Mouse (Mus musculus): Measurements from ENCODE around the gene Adgrb2. TPM values are rescaled to one million over a fixed set of nuclear protein-coding genes. Genes with fewer than 3 reads are reported as not detected.

The Adgrb2 gene
- polyA plus RNA-seq (2017; shearing (Covaris generic)) = 1 to 10 TPM in 1 of 3 experiments, under 1 TPM in 1, not detected in 1; 0.58 to 1.2 TPM

DNA sequence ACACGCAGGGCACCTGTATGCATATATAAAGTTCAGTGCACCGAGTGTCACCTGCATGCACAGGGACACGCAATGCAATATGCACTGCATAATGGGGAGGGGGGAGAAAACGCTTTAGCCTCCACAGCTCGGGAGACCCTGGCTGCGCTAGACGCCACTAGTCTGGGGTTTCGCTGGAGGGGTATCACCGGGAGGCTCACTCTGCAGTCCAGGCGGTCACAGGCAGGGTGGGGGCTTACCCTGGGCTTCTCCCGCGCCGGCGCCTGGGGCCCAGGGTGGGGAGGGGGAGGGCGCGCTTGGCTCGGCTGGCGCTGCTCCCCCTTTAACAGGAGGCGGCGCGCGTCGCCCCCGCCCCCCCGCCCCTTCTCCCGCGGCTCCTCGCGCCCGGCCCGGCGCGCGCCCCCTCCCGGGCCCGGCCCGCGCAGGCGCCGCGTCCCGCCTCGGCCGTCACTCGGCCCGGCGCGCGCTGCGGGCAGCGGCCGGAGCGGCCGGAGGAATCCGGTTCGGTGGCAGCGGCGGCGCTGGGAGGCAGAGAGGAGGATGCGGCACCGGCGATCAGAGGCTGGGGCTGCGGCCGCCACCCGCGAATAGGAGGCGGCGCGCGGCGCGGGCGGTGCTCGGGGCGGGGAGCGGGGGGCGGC is at the start of gene Adgrb2:
Adgrb2 (plus strand) TSS at position 450 of the 641 bp plus-strand sequence.
- ATAC-seq = no peak

DNA sequence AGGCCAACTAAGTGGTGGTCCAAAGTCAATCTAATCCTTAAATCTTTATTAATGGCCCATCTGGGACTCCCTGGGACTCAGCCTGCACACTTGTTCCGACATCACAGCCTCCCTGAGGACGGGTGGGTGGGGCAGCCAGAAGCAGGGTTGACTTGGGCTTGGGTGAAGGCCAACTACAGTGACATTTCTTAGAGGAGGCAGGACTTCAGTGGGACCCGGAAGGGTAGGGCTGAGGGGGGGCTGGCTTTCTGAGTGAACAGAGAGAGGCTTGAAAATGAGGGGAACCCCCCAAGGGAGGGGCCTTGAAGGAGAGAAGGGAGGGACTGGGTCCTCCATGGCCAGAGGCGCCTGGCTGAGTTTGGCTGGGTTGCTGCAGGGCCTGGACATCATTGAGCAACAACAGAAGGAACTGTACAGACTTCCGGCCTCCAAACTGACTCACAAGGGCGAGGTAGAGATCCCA is 33.3 kb upstream of the Adgrb2 start:
- ATAC-seq = no peak

DNA sequence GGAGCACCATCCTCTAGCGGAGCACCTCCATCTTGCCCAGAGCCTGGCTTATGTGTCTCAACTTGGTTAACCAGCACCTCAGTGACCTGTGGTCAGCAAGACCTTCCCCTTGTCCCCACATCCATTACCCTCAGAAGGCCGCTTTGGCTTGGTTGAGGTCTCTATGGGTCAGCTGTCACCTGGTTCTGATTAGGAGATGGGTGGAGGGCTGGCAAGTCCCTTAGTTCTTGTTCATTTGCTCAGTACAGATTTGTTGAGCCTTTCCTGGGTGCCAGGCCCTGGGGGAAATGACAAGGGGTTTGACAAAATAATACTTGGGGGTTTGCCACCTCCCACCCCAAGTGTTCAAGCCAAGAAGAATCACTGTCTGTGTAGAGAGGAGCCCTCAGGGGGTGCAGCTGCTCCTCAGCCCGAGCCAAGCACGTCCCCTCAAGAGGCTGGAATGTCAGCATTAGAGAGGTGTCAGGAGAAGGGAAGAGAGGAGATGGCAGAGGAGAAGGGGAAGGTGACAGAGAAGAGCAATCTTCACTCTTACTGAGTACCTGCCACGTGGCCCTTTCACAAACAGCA is 32.3 kb upstream of the Adgrb2 start:
- ATAC-seq = no peak

DNA sequence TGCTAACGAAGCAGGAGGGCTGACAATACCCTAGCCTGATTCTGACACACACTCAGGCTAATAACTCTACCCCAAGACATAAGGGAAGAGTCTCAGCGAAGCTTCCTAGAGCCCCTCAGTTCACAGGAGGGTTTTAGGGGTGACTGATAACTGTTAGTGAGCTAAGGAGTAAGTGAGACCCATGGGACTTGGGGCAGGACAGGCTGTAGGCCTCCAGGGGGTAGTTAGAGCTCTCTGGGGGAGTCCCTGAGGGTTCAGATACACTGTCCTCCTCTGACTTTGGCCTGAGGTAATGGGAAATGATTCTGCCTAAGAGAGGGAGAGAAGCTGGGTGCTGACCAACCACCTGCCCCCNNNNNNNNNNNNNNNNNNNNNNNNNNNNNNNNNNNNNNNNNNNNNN is 30.1 kb upstream of the Adgrb2 start:
- no peak for ATAC-seq

DNA sequence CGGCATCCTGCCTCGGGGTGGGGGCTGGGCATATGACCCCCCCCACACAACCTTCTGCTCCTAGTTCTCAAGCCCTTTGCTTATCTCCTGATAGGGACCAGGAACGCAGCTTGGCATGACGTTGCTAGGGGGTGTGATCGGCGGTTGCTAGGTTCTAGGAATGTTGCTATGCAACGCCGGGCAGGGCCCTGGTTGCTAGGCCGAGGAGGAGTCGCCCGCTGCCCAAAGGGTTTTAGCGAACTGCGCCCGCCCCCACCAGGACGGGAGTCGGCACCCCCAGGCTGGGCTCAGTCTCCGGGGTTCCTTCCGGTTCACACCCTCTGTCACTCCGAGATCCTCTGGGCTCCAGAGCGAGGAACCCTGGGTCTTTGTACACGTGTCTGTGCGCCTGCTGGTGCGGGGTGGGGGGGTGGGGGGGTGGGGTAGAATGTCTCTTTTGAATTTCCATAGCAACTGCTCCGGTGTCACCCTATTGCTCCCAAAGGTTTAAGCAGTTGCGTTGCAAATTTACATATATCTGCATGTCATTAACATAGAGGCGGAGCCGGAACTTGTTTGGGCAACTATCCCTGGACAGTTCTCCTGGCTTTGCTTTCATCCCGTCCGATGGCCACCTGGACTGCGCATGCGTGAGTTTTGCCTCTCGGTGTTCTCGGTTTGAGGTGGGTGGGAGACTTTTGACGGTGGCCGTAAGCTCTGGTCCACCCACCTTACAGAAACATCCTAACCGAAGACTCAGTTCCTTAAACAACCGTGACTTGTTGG is 24.3 kb upstream of the Adgrb2 start:
- peak; percentile 72 for ATAC-seq

DNA sequence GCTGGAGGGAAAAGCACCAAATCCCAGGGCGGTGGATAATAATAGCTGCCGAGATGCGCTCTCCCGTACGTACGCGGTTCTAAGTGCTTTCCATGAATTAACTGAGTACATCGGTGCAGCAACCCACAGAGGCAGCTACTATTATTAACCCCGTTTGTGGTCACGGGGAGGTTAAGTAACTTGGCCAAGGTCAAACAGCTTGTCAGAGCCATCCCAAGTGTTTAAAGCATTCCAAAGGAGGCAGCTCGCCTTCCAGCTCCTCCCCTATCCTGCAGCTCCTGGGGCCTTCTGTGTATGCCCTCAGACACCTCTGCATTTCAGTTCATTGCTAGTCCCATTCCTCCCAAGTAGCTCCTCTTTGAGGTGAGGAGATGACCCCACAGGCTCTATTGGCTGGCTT is 19.4 kb upstream of the Adgrb2 start:
- no peak for ATAC-seq

DNA sequence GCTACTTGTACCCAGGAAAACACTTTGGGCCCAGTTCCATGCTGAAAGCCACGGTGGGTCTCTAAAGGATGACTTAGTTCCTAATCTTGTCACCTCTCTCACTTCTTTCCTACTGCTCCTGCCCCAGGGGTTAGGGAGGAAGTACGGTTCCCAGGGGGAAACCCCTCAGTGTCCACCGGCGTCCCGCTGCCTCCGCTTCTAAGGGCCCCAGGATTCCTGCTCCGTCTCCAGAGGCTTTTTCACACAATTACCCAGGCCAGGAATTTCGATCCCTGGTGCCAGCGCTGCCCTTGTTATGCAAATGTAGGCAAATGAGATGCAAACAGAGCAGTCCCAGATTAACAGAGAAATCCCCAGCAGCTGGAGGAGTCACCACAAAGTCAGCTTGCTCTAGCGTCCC is 18.5 kb upstream of the Adgrb2 start:
- ATAC-seq = no peak

DNA sequence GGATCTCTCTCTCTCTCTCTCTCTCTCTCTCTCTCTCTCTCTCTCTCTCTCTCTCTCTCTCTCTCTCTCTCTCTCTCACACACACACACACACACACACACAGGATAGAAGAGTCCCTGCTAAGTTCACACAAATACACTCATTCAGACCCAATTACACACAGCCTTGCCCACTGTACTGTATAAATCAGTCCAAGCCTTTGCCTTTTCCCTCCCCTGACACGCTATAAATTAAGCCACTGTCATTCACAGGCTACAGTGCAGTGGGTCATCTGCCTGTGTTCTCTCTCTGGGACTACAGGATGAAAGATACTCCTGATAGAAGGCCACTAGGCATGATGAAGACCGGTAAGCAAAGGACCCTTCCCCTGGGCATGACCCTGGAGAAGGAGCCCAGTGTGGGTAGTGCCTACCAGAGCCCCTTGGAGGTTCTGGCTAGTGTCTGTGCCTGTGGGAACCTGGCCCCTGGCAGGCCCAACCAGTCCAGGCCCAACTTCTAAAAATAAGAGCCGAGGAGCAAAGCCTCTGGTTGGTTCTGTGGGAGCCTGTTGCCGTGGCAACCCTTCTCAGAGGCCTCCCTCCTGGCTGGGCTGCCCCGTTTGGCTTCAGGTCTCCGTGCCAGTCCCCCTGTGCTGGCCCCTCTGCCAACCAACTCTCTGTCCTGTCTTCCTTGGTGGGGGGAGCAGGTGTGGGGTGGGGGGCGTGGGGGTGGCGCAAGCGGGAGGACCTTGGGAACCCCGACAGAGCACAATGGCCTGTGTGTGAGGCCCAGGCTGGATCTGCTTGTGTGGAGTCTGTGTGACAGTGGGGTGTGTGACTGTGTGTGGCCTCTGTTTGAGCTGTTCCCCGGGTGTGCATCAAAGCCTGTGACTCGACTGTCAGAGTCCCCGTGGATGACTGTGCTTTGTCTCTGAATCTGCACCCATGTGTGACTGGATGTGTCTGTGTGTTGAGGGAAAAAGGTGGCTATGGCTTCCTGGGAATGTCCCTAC is 17.4 kb upstream of the Adgrb2 start:
- ATAC-seq = no peak

DNA sequence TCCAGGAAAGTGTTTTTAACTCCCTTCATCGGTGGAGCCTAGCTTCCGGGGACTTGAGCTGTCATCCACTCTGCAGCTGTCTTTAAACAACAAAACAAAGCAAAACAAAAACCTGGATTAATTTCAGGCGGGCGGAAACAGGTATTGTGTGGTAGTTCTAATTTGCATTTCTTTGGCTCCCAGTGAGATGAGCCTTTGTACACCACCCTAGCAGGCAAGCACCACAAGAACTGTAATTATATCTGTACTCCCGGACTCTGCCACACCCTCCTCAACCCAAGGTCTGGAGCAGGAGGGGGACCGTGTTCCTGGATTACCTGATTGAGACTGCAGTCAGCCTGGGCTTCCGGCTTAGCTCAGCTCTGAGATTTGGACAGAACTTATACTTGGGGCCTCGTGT is 14.5 kb upstream of the Adgrb2 start:
- no peak for ATAC-seq

DNA sequence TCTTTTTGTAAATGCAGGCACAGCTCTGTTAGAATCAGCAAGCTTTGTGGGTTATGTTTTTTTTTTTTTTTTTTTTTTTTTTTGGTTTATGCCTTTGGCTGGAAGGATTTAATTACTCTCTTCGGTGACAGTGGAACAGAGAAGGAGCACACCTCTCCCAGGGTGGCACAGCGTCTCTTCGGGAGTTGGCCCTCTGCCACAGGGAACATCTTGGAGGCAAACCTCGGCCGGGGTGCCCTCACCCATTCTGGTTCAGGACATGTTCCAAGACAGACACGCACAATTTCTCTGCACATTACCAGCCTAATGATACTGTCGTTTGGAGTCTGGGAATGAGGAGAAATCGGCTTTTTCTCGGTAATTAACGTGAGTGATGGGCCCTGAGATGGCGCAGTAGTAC is 13.8 kb upstream of the Adgrb2 start:
- no peak for ATAC-seq

DNA sequence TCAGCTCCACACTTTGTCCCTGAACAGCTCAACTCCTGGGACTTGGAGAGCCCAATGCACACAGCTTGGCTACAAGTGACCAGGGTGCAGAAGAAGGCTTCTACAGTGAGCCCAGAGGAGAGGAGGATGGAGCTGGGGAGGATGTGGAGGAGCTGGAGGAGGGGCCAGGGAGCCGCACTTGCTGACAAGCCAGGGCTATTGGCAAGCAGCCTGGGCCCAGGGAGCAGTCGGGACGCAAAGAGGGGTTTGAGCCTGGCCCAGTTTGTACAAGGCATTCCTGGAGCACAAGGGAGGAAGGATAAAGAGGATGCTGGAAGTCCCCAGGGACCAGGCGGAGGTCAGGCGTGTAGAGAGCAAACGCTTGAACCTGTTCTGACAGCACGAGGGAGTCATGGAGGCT is 12.7 kb upstream of the Adgrb2 start:
- no peak for ATAC-seq

DNA sequence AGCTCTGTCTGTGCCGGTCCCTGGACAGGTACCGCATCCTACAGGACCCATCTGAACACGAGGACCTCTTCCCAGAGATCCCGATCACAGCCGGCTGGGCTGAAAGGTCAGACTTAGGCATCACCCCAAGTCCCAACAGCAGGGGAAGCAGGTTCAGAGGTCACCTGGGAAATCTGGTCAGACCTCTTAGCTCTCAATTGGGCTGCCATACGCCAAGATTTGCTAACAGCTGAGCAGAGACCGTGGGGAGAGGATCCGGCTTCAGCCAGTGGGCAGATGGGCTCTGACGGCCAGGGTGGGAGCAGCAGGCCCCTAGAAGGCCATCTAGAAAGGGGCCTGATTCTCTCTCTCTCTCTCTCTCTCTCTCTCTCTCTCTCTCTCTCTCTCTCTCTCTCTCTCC is 10.4 kb upstream of the Adgrb2 start:
- ATAC-seq = no peak

DNA sequence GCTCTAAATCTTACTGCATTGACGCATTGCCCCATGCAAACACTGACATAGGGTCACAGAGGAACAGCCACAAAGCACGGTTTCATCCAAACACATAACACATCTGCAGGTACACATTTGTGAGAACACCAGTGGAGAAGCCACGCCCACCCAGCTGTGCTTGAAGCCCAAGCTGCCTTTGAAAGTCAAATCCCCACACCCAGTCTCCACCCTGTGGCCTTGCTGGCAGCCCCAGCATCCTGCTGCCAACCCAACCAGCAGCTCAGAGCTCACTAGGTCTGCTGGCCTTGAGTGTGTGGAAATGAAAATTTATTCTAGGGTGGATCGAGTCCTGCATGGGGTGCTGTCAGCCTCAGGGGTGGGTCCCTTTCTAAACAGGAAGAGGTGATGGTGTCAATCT is 7.4 kb upstream of the Adgrb2 start:
- ATAC-seq = no peak

DNA sequence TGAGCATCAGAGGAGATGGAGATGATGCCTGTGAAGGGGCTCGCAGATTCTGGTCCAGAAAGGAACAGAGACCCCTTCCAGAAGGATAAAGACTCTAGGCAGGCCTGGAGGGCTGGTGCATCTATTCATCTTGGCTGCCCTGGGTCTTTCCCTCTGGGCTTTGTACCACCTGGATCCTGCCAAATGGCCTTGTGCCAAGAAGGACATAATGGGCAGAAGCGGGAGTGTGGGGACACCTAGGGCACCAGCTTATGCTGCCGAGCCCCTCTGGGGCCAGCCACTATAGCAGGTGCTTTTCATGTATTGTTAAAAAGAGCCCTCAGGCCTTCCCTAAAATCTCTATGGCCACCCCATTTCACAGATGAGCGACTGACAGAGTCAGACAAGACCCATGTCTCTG is 6.4 kb upstream of the Adgrb2 start:
- ATAC-seq = no peak

DNA sequence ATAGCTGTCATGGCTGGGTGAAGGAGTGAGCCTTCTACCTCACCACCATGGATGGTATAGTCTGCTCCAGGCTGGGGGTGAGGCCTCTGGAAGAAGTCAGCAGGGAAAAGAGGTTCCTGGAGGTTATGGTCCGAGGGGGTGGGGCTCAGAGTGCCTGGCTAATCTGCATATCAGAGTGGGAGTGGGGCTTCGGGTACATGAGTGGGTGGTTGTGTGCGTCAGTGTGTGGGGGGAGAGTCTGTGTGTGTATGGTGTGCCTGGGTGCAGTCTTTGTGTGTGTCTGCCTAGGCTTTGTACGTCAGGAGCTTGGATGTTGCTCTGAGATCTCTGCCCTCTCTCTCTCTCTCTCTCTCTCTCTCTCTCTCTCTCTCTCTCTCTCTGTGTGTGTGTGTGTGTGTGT is 5.7 kb upstream of the Adgrb2 start:
- no peak for ATAC-seq

DNA sequence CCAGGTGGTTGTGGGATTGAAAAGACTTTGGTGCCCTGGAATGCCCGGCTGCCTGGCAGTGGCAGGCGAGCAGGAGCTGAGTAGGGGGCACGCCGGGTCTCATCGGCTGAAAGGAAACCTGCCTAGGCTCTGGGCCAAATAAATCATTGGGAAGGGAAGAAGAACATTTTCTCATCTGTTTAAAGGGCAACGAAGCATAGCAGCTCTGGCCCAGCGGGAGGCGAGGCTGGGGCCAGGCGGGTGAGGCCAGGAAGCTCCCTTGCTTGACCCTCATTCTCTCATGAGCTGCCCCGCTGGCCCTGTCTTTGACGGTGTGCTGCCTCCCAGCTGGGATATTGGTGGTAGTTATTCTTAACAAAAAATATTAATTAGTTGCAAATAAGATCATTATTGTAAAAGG is 3.0 kb upstream of the Adgrb2 start:
- ATAC-seq = no peak

DNA sequence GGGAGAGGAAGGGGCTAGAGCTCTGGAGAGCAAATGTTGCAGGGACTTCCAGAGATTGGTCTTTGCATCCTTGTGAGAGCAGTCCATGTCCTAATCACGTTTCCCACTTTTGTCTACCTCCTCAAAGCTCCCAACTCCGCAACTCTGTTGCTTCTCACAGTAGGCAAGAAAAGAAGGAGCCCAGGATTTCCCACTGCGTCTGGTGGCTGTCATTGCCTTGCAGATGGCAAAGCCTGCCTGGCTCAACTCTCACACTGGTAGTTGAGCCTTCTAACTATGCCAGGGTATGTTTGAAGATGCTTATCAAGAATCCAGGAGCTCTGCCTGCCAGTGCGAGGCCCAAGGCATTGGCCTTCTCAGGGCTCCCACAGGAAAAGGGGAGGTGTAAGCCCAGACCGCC is 1.6 kb upstream of the Adgrb2 start:
- no peak for ATAC-seq

DNA sequence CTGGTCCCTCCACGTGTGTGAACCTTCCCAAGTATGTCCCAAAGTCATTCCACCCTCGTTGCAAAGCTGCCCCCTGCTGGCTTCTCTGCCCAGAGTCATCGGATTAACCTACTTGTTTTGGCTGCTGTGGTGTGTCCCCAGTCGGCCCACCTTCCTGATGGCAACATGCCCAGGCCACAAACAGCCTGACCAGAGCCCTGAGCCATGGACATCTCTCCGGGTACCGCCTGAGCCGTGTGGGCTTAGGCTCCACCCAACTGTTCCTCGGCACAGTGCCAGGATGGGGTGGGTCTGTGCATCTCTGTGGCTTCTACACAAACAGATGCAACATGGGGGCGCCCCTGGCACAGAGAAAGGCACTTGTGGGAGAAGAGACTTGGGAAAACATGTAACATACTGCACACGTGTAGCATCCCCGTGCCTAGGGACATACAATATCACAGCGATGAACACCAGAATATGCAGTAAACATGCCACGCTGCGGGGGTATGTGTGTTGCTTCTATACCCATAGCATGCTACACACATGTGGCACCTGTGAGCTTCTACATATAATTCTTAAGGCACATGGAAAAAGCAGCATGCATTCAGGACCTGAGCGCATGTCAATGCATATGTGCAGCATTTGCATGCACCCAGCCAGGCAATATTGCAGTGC is 778 bp upstream of the Adgrb2 start:
- no peak for ATAC-seq

DNA sequence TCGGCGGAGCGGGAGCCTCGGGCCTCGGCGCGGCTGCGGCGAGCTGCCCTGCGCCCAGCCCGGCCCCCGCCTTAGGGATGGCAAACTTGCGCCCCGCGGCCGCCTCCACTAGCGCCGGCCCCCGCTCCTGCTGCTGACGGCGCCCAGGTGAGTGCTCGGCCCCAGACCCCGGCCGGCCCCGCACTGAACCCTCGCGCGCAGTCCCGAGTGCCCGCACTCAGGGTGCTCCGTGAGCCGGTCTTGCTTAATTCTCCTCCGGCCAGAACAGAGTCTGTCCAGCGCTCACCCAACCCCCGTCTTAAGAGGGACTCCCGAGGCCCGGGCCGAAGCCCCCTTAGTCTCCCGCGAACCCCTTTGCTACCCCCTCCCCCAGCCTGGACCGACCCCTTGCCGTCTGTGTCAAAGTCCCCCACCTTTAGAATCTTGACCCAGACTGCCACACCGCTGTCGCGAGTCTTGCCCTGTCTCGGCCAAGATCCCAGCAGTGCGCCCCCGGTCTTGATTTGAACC is 546 bp downstream of the Adgrb2 start:
- ATAC-seq = no peak

DNA sequence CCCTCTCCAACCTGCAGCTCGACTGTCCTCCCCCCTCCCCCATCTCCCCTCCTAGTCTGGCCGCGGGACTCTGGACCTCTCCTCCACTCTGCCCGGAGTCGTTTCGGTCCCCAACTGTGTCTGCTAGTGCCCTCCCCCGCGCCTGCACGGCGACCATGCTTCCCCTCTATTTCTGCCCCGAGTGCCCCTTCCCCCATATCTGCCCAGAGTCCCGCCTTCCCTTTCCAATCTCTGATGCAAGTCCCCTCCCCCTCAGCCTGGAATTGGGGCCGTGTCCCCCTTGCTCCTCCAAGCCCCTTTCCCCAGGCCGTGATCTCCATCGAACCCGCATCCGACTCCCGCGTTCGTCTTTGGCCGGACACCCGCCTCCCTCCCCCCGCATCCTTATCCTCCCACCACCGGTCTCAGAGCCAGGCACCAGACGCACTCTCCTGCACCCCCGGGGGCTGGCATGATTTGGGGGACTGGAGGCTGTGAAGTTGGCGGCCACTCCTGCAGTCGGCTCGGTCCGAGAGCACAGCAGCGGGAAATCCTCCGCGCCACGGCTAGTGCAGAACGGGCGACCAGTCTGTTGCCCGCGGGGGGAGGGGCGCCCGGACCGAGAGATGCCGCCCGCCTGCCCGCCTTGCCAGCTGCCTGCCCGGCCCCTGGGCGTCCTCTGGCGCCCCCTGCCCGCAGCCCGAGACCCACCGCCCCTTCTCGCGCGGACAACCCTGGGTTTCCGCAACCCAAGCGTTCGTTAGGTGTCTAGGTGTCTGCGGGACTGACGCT is 1.2 kb downstream of the Adgrb2 start:
- ATAC-seq = no peak

DNA sequence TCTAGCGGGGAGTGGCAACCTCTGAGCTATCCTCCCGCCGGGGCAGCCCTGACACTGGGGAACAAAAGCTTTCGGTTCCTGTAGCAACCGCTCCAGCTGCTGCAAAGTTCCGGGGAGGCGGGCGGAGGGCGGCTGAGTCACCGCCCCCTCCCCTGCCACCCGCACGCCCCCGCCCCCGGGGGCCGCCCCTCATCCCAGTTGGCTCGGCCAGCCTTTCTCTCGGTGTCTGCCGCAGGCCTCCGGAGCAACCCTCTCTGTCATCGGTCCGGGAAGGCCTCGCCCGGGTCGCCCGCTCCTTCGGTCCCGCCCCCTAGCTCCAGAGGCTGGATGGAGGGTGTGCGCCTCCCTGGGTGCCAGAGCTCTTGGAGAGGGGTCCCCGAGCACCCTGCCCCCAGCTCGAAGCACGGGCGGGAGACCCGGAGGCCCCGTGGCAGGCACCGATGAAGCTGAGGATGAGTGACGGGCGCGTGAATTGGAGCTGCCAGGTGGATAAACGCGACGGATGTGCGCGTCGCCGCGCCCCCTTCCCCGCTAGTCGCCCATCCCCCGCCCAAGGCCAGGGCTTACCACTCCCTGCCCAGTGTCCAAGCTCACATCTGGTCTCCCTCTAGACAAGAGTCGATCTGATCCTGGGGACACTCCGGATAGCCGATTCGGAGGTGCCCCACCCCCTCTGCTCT is 3.3 kb downstream of the Adgrb2 start:
- peak; percentile 56 for ATAC-seq

Data from inflammation-experienced regulatory T-cells, adult 6 months (primary cell).